Mouse (Mus musculus): ENCODE data around the gene Fbxo31.

The Fbxo31 gene

DNA sequence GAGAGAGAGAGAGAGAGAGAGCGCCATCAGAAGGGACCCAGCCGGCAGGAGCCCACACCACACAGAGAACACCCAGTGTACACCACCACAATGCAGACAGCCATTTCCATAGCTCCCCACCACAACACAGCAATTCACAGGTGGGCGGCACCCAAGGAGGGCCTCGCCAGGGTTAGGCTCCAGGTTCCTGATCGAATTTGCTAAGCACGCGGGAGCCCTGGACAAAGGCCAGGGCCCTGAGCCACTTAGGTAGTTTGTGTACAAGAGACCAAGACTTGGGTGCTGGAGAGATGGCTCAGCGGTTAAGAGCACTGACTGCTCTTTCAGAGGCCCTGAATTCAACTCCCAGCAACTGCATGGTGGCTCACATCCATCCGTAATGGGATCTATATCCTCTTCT is 26.1 kb downstream of the Fbxo31 start:
- DNase-seq (ENCODE audit: low spot score), result no peak

DNA sequence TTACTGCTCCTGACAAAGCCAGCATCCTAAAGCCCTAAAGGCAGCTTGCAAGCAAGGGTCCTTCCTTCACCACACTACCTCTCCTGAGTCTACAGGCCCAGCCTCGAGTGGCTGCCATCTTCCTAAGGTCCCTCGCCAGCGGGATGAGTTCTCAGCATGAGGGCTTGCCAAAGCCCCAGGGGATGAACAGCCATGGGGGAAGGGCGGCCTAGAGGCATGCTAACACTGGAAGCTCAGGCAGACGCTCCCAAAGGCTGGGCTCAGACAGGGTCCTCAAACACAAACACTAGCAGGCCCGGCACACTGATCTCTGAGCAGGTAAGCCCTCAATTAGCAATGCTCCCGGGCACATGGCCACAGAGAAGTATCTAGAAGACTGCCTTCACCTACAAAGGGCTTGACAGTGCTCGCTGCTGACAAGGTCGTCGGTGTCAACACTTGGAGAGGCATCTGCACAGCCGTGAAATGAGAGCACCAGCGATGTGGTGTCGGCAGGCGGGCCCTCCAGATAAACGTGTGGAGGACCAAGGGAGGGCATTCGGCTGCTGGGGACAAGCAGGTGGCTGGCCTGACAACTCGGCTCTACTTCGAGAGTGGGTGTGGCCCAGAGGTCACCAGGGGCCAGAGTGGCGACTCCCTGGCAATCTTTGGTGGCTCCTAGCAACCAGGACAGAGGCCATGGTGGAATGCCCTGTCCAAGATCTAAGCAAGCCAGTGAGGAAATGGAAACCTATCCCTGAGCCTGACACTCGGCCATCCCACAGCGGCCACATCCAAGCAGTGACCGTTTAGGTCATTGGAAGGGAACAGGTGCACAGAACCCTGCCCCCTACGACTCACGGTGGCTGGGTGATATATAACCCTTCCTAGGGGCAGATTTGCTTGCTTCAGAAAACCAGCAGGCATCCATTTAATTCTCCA is 27.3 kb downstream of the Fbxo31 start:
- DNase-seq (ENCODE audit: low spot score), result no peak

DNA sequence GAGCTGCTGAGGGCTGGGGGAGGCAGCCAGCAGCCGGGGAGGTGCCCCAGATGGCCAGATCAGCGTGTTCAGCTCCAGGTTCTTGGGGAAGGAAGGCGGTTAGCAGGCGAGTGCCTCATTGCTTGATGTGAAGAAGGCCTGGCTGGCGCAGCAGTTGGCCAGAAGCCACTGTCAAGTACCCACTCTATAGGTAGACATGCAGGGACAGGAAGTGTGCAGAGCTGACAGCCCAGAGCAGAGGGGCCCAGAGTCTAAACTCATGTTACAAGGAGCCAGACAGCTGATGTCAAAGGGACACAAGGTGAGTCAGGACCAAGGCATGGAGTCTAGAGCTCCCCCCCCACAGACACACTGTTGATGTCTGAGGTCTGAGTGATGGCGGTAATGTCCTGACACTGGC is 28.6 kb downstream of the Fbxo31 start:
- no peak for DNase-seq (ENCODE audit: low spot score)

DNA sequence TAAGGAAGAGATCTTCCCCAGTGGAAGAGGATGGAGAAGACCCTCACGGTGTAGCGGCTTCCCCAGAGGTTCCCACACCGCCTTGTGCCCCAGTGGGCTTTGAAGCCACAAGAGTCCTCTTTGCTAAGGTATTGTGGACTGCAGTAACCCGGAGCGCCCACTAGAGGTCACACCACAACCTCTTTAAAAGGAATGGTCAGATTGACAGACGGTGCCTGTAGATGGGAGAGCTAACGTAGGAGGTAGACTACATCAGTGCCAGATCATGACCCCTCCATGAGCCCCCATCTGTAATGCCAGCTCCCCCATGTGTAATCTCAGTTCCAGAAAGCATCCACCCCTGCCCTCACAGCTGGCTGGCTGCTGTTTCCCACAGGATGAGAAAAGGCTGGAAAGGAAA is 31.5 kb downstream of the Fbxo31 start:
- peak; percentile 75 for DNase-seq (ENCODE audit: low spot score)

DNA sequence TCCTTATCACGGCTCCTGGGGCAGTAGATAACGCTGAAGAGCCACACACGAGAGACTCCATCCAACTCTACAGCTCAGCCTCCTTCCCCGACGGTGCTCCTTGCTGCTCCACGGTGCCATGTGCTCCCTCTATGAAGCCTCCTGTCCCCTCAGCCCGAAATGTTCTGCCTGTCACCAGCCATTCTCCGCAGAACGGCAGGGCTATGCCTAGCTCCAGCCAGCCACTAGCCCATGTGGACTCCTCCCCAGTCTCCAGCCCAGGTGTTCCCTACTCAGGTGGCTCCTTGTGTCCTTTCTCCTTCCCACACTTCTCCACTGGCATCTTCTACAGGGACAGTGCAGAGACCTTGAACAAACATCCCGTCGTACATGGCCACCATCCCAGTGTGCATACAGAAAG is 33.7 kb downstream of the Fbxo31 start:
- no peak for DNase-seq (ENCODE audit: low spot score)

DNA sequence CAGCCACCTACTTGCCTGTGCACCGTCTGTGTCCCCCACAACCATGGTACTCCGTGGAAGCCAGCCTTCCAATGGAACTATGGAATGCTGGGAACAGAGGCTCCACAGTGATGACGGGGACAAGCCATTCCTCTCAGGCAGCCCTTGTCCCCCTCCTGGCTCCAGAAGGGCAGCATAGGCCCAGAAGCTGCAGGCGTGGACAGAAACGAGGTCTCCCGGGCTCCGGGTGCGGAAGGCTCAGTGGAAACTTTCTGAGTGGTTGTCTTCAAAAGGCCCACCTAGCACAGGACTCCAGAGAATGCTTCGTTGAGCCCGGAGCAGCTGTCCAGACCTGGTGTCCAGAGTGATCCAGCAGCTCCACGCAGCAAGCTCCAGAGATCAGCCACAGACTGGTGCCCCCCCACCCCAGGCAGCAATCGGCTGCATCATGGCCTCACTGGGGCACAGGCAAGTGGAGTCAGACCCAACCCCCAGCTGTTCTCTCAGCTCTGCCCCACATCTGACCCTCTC is 34.3 kb downstream of the Fbxo31 start, which contains the start of gene 1700018B08Rik:
Gene 1700018B08Rik, minus strand, starts transcription at position 45 of the 510 bp plus-strand sequence.
- no peak for DNase-seq (ENCODE audit: low spot score)

DNA sequence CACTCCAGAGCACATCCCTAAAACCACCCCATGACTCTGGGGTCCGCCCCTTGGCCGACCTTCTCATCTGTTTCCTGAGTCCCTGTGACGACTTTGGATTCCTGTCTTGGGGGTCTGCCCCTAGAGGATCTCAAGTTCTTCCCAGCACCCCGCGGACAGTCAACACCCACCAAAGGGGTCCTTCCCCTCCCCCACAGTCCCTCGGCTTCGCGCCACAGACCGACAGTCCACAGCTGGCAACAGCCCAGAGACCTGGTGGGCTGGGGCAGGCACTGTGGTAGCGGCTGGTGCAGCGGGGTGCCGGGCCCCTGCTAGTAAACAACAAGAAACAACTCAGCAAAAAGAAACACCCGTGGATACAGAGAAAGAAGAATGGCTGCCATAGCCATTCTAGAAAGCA is 35.7 kb downstream of the Fbxo31 start:
- DNase-seq (ENCODE audit: low spot score), result no peak

DNA sequence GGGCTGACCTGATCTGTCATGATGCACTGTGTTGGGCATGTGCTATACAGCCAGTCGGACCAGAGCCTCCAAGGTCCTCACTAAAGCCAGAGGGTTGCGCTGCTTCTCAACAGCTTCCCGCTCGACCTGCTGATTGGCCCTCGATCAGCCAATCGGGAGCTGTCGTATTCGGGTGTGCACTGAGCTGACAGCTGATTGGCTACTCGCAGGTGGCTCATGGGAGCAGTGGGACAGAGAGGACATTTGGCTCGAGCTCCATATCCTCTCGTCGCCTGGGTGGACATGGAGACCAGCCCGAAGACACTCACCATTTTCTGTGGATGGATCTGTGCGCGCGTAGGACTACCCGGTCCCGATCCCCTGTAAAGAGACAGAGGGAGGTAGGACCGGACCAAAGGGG is 36.7 kb downstream of the Fbxo31 start:
- no peak for DNase-seq (ENCODE audit: low spot score)

DNA sequence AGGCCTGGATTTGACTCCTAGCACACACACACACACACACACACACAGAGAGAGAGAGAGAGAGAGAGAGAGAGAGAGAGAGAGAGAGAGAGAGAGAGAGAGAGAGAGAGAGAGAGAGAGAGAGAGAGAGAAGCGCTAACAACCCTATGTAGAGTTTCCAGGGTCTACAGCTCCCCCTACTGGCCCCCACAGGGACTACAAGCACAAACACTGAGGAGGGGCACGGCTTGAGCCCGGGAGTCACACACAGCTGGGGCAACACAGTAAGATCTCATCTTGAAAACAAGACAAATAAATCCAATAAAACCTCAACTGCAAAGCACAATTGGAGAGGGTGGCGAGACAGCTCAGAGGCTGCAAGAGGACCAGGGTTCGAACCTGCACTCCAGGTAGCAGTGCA is 46.2 kb downstream of the Fbxo31 start:
- DNase-seq (ENCODE audit: low spot score), result peak; percentile 10

DNA sequence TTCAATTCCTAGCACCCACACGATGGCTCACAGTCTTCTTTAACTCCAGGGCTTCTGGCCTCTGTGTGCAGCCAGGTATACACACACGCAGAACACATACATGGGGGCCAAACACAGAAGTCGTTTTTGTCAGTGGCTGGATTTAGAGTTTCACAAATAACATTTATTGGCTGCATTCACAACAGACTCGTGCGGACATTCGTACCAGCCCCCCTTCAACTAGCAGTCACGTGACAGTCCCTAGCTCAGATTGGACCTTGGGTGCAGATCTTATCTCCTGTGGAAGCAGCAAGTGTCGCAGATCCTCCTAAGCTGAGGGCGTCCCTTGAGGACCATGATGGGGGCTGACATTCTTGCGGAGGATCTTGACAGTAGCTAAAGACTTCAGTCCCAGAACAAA is 48.0 kb downstream of the Fbxo31 start:
- DNase-seq (ENCODE audit: low spot score), result no peak

DNA sequence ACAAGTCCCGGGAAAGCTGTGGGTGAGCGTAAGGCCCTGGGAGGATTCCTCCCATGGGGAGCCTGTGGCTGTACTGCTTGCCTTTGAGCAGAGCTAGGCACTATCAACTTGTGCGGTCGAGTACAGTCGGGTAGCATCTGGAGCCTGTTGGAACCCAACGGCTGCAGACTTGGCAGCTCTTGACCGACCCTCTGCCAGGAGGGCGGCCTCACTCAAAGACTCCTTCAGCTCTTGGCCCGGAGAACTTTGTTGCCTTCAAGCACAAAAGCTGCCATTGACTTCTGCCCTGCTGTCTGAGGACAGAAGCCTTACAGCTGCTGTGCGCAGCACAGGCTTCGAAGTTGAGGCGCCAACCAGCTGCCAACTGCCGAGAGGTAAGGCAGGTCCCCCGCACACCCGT is 49.8 kb downstream of the Fbxo31 start:
- DNase-seq (ENCODE audit: low spot score), result no peak

DNA sequence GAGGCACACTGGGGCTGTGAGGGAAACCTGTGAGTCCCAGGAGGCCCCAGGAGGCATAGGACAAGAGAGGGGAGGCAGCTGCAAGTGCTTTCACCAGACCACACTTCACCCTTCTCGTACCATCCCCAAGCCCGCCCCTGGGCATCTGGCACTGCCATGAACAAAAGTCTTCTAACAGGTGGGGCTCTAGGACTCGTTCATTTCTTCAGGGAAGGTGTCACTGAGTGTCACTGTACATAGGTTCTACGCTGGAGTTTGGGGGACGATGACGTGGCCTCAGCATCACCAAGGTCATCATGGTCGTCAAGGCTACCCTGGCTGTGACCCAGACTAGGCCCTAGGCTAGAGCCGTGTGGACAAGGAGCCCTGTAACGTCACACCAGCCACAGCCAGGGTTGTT is 50.9 kb downstream of the Fbxo31 start:
- DNase-seq (ENCODE audit: low spot score), result no peak

DNA sequence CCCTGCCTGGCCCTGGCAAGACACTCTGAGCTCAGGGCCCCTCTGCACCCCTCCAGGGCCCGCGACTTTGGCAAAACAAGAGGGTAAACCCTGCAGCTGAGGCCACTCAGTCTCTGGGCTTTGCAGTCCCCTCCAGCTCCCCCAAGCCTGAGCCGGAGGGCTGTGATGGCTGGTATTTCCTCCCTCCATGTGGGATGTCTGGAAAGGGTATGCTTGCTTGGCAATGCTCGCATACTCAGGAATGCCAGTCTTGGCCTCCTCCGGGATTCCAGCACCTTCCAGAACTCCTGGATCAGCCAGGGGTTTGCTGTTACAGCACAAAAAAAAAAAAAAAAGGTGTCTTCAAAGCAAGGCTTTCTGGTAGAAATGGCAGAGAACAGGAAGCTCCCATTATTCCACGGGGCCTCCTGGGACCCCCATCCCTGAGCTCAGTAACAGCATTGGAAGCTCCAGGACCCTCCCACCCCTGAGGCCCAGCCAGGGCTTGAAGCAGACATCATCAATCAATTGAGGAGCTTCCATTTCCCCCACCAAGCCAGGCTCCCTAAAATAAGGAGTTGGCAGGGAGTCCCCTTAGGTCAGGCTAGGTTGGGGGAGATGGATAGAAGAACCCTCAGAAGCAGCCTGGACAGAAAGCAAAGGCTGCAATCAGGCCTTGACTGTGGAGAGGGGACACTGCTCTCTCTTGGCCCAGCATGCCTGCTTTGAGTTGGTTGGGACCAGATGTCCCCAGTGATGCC is 51.6 kb downstream of the Fbxo31 start:
- DNase-seq (ENCODE audit: low spot score), result no peak

DNA sequence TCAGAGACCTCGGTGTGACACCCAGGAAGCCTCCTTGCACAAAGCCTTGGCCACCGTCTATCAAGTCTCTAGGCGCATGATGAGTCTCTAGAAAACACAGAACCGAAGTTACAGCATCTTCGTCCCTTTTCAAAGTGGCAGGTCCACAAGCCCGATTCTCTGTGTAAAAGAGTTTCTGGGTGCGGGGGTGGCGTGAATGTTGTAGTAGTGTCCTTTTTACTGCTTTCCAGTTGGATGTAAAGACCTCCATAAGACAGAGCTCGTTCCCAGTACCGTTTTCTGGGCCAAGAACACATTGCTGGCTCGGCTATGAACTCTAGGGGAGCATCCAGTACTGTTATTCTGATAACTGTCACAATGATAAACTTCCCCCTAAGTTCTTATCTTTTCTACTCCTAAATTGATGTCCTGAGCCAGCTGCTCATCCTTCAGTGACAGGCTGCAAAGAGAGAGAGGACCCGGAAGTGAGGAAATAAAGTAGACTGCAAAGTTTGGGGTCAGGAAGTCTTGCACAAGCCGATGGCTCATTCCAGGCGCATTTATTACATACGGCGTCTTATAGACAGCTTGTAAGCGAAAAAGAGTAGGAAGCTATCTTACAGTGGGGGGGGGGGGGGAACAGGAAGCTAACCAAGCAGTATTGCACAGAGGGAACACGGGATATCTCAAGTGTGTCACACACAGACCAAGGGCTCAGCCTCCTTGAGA is 53.3 kb downstream of the Fbxo31 start:
- no peak for DNase-seq (ENCODE audit: low spot score)

DNA sequence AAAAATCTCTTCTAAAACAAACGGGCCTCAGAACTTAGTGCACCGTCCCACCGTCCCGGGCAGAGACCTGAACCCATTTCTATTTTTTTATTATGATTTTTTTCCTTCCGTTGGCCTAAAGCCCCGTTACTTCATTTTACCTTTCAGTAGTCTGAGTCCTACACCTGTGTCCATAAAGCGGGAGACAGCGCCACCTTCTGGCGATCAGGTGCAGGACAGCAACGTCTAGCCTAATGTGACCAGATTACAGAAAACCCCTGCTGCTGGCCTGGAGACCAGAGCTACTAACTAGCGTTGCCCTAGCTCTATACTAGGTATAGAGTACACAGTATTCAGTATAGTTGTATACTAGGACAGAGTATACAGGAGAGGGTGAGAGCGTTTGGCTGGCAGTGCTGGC is 65.2 kb downstream of the Fbxo31 start:
- DNase-seq (ENCODE audit: low spot score), result peak; percentile 57

DNA sequence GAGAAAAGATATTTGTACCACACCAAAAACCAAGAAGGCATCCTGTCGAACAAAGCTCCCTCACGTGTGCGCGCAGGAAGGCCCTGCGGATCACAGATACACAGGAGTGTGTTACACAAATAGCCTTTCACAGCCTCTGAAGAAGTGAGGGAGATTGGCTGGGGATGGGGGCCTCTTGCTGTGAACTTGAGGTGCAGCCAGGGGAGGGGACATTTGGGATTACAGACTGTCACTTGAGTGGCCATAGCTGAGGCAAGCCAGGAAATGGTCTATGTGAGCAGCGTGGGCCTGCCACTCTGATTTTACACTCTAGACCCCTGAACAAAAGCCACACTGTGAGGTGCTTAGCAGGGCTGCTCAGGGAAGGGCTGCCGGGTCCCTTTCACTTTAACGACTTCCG is 66.9 kb downstream of the Fbxo31 start:
- no peak for DNase-seq (ENCODE audit: low spot score)

Data from c-Kit-positive CD71-positive TER-119-positive erythroid progenitor cells, embryonic 14.5 days (primary cell).